Mouse (Mus musculus) liver, adult 2 months (tissue): ENCODE results near the gene Ajuba.

Source experiments
- CTCF ChIP-seq: fragments of 200-500 bp; IDR thresholded peaks from 2 replicates; pipeline ENCODE4 v1.5.1; 2011; ENCODE audit warnings: low read depth, low read length, control low read depth
- POLR2A ChIP-seq: fragments of 200-500 bp; IDR thresholded peaks from 2 replicates; pipeline ENCODE4 v1.6.1; 2011; ENCODE audit warnings: low read length, control low read depth; ENCODE audit not compliant: insufficient read depth; ENCODE audit errors: extremely low read depth

DNA sequence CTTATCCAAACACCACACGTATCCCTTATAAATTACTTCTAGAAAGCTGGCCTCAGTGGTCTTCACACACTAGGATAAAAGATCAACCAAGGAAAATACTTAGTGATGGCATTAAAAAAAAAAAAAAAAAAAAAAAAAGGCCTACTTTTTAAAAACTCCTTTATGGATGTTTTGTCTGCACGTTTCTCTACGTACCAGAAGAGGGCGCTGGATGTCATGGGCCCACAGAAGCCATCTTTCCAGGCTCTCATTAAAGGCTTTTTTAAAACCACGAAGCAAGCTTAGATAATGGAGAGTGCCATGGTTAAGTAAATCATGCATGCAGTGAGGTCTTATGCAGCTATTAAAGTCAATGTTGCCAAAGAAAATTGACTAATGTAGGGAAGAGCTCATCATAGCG, 53.8 kb downstream of the Ajuba start:
- TF ChIP-seq CTCF (peak; percentile 4; the same call in 1 of the 2 replicates), POLR2A (no peak)
